Mouse (Mus musculus) ovary, adult 18-20 months (tissue): Measurements from ENCODE around the gene Sox6.

Experiments
- DNase-seq: peaks from one replicate; pipeline ENCODE4 v3.0.0; 2022; ENCODE audit warnings: low spot score, mixed read lengths

Sox6 gene

DNA sequence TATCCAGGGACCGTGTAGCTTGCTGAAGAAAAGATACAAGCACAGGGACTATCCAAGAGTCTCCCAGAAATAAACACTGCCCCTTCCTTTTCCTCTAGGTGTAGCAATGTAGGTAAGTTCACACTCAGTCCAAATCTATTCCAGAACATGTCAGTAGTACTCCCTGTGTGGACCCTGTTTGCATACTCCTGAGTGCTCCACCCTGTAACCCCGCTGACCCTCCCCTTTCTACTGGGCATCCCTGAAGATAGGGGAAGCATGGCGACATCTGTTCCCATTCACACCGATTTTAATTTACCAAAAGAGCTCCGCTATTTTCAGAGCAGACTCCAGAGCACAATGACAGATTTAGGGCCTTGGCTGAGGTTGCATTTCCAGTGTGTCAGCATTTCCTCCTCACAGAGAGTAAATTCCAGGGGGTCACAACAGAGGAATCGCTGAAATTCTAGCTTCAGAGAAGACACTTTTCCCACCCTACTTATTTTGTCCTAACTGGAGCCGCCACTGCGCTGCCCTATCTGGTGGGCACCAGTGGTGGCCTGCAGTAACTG lies 288.2 kb downstream of the Sox6 start:
- DNase-seq: no peak

- DNase-seq: no peak
Observed at GRCm38 (mm10) chr7:115747541-115747940, 291.1 kb downstream of the Sox6 start.

DNA sequence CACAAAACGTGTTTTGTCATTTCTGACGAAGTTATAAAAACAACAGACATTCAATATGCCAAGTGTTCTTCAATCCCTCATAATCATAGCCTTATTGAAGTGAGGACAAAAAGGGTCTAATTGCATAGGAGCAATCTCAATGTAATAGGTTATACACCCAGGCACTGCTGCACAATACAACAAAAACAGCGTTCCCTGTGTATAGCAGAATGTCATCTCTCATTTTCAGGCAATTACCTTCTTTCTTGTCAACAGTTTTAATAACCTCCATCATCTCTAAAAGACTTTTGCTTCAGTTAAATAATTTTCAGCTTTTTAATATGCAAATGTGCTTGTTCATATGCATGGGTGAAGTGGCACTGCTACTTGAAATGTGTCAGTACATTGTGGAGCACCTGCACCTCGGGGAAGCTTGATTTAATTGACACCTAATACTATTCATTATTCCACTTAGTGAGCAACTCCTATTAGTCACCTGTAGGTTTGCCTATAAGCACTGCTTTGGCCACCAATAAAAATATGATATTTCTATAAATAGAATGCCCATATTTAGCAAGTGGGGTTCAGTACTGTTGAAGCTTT lies 292.8 kb downstream of the Sox6 start:
- DNase-seq: no peak

- no peak for DNase-seq
Observed at GRCm38 (mm10) chr7:115734137-115734536, 304.5 kb downstream of the Sox6 start.

GRCm38 (mm10) chr7:115732824-115733223 lies 305.8 kb downstream of the Sox6 start:
- DNase-seq: no peak

DNA sequence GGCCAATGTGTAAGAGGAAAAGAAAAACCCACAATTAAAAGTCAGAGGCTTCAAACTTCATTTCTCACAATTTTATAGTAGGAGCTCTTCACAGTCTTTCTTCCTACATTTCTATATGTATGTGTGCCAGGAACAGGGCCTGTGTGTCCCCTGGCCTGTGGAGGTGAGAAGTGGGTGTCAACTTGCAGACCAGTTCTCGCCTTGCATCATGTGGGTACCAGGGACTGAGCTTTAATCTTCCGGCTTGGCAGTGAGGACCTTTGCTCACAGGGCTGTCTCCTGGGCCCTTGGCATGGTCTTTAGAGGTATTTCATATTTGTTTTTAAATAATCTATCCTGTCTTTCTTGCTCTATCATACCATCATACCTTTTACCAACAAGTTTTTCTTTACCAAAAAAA lies 311.8 kb downstream of the Sox6 start:
- DNase-seq: no peak

DNA sequence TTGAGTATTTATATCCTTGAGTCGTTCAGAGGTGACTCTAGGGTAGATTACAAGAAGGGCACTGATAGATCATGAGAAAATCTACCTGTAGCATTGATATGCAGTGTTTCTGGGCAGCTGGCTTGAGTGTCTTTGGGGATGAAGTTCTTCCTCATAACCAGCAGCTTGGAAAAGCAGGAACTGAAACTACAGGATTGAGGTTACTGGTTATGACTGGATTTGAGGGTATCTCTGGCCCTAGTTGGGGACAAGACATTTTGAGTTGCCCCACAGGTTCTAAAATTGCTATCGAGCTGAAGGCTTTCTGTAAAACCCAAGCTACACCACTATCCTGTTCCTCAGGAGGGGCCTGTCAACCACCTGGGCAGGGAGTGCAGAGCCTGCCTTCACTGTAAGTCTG lies 314.2 kb downstream of the Sox6 start:
- DNase-seq: no peak

- DNase-seq: no peak
Observed at GRCm38 (mm10) chr7:115721624-115722540, 316.7 kb downstream of the Sox6 start.

GRCm38 (mm10) chr7:115719791-115720190 lies 318.8 kb downstream of the Sox6 start:
- no peak for DNase-seq

DNA sequence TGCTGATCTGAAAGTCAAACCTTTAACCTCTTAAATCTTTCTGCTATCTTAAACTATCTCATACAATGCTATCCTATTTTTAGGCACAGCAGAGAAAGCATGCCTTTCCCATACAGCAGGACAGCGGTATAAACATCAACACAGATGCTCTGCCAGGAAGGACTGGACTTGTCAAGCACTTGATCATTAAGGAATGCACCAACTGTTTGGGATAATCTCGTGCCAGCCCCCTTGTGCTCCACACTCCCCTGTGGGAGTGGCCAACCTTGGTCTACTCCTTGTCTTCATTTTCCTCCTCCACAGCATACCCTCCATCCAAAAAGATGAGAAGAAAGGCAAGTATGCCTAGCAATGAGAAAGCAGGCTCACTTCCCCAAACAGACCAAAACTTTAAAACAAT lies 332.5 kb downstream of the Sox6 start:
- DNase-seq: peak; percentile 33

GRCm38 (mm10) chr7:115698105-115698504 lies 340.5 kb downstream of the Sox6 start:
- no peak for DNase-seq

DNA sequence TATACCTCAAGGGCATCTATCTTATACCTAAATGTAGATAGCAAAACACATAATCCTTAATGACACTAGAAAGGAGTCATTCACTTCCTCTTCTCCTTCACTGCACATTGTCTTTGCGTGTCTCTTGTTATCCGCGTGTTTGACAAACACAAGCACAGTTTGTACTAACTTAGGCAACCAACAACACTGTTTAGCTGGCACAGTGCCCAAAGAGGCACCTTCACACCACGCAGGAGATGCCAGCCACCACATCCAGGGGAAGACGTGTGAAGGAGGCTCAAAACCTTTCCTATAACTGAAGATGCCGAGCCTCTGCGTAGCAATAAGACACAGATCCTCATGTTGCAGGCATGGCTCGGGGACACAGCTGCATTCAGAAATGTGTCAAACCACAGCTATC lies 345.4 kb downstream of the Sox6 start:
- no peak for DNase-seq

GRCm38 (mm10) chr7:115691091-115691490 lies 347.5 kb downstream of the Sox6 start:
- DNase-seq: no peak

GRCm38 (mm10) chr7:115686687-115687086 lies 351.9 kb downstream of the Sox6 start:
- no peak for DNase-seq

GRCm38 (mm10) chr7:115684142-115684541 lies 354.5 kb downstream of the Sox6 start:
- no peak for DNase-seq

- DNase-seq: no peak
Observed at GRCm38 (mm10) chr7:115671749-115672148, 366.8 kb downstream of the Sox6 start.

DNA sequence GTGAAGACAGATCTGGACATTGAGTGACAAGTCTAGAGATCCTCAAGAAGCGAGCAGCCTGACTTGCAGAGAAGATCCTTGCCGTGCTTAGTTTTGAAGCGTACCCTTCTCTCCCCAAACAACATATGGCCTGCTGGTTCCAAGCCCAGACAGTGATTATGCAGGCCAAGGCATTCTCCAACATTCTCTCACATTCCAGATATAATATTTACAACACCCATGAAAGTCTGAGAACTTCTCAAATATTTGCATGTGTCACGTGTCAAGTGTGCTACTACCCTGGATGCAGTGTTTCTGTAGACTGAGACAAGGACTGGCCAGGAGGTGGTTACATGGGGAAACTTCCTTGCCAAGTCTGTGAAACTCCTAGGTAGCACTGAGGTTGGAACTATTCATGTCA lies 367.3 kb downstream of the Sox6 start:
- DNase-seq: no peak

GRCm38 (mm10) chr7:115669207-115670004 lies 369.2 kb downstream of the Sox6 start:
- no peak for DNase-seq

DNA sequence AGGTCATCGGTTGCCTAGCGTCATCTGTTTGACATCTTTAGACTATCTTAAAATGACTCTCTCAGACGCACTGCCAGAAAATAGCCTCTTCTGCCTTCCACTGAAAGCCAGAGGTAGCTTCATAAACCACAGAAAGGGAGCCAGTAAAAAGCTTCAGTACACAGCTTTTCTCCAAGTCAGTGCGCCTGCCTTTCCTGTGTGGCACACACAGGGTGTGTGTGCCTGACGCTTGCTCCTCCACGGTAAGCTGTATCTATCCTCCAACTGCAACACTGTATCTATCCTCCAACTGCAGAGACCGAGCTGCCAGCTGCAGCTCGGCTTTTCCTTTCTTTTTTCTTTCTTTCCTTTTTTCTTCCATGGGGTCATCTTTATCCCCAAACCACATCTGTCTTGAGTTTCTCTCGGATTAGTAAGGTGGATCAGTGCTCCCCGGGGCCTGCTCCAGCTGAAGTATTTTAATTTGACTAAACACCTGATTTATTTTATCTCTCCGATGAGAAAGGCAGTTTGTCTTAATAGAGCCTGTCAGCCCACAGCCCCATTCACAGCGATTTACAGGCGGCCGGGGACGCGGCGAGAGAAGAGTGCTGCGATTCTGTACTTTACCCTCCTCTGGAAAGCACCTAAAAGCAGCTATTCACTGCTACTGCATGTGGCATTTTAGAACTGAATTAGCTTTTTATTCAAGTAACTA lies 371.8 kb downstream of the Sox6 start:
- no peak for DNase-seq

DNA sequence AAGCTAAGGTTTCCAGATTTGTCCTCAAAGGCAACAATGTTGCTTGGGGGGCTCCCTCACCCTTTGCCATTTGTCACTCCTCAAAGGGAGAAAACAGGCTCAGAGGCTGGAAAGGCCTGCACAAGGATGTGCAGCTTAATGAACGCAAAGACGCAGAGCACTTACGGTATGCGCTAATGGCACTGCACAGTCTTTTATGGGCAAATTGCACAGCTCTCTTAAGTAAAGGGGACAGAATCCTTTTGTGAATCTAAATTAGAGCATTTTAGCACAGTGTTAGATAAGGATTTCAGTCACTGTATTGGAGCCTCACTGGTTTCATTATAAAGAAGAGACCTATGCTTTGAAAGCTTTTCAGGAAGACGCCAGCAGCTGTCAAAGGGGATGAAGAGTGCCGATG lies 375.2 kb downstream of the Sox6 start:
- no peak for DNase-seq

- no peak for DNase-seq
Observed at GRCm38 (mm10) chr7:115662121-115662520, 376.5 kb downstream of the Sox6 start.

- no peak for DNase-seq
Observed at GRCm38 (mm10) chr7:115646696-115647095, 391.9 kb downstream of the Sox6 start.
